Mouse (Mus musculus): ENCODE data around the gene Klk1b11.

DNA sequence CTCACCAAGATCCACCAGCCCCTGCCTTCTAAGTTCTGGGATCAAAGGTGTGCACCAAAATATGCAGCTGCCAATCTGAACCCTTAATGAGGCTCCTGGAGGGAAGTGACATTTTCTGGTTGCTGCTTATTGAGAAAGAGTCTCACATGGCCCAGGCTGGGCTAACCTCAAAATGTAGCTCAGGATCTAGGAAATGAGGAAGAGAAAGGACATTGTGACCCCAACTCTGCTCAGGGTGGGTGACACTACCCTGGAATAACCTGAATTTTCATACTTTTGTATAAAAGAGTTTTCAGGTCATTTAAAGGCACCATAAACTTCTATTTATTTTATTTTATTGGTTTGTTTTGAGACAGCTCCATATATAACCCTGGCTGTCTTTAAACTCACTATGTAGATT, 10.0 kb upstream of the Klk1b11 start:
- TF ChIP-seq GATA1 (IDR thresholded peaks at IDR 0.05; ENCODE audit: borderline replicate concordance, low read length), result no peak
- TF ChIP-seq FLI1 (IDR thresholded peaks at IDR 0.05; ENCODE audit: low read length), result no peak

Measured in megakaryocyte, embryonic 14.5 days (primary cell).